Mouse (Mus musculus): ENCODE results near the gene Moap1. TPM values are rescaled to one million over a fixed set of nuclear protein-coding genes. Genes with fewer than 3 reads are reported as not detected.

The Moap1 gene
- polyA plus RNA-seq, 1 experiment from 2014 or later: 68.4 TPM

DNA sequence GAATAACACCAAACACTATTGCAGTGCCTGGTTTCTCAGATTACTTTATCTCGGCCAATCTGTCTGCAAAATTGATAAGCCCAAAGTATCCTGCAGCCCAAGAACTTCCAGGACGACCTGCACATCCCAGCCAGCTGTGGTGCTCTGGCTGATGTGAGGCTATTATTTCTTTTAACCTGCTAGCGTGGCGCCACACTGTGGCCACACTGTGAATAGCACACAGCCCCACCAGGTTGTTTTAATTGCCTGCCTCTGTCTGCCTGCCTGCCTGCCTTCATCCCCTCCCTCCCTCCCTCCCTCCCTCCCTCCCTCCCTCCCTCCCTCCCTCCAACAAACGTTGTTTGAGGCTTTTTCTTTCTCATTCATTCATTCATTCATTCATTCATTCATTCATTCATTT lies 10.1 kb downstream of the Moap1 start:
- Histone ChIP-seq H3K4me2 (no peak overlapping the region), H3K27ac (replicated peaks) (no peak overlapping the region), H3K9me3 (no peaks in the 10 kb centered on the region), H3K36me3 (no peaks in the 10 kb centered on the region), H3K4me3 (no peak overlapping the region), H3K27me3 (no peaks in the 10 kb centered on the region), H3K9ac (no peak overlapping the region), H3K4me1 (replicated peaks) (peaks cover 20% of the 10 kb centered on the region)
- no peak for ATAC-seq (ENCODE audit: low FRiP score, low read depth)
- 18% methylated on average over 4 of the region's 5 CpGs for WGBS

DNA sequence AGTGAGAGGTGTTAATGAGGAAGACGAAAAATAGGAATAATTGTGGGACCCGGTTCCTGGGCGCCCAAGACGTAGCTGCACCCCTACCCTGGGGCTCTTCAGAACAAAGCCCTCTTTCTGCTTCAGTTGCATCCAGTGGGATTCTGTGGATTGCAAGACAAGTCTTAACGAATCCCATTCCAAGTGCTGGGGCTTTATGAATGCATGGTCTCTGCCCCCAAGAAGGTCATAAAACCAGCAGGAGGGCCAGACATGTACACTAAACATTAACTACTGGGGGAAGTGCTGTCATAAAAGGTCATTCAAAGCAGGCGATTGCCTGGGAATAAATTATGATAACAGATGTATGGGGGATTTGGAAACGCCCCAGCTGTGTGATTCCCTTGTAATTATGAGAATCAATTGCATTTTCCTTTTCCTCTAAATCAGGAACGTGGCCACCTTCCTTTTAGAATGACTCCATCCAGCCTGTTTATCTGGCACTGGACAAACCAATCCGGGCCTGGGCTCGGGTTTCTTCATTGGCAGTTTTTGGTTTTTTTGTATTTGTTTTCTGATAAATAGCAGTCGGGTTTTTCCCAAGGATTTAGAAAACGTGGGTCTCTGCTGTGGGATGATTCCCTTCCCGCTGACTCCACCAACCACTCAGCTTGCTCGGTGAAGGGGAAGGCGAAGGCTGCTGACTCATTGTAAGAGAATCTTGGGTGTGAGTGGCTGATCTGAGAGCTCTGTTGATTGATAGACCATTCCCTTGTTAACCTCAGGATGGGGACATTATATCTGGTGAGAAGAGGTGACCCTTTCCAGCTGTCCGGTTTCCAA lies 12.5 kb downstream of the Moap1 start:
- WGBS: 21% methylated on average over 16 of the region's 16 CpGs
- Histone ChIP-seq H3K36me3 (no peaks in the 10 kb centered on the region), H3K4me2 (peak overlapping the region; percentile 48), H3K27ac (replicated peaks) (peak overlapping the region; percentile 83), H3K4me1 (replicated peaks) (peaks cover 20% of the 10 kb centered on the region), H3K27me3 (no peaks in the 10 kb centered on the region), H3K4me3 (peak overlapping the region; percentile 15; the same call in 1 of the 2 replicates), H3K9ac (peak overlapping the region; percentile 9; the same call in 1 of the 2 replicates), H3K9me3 (no peaks in the 10 kb centered on the region)
- ATAC-seq (ENCODE audit: low FRiP score, low read depth): 0 out of 2 replicates have a peak, but pooled peaks have one; percentile 44

DNA sequence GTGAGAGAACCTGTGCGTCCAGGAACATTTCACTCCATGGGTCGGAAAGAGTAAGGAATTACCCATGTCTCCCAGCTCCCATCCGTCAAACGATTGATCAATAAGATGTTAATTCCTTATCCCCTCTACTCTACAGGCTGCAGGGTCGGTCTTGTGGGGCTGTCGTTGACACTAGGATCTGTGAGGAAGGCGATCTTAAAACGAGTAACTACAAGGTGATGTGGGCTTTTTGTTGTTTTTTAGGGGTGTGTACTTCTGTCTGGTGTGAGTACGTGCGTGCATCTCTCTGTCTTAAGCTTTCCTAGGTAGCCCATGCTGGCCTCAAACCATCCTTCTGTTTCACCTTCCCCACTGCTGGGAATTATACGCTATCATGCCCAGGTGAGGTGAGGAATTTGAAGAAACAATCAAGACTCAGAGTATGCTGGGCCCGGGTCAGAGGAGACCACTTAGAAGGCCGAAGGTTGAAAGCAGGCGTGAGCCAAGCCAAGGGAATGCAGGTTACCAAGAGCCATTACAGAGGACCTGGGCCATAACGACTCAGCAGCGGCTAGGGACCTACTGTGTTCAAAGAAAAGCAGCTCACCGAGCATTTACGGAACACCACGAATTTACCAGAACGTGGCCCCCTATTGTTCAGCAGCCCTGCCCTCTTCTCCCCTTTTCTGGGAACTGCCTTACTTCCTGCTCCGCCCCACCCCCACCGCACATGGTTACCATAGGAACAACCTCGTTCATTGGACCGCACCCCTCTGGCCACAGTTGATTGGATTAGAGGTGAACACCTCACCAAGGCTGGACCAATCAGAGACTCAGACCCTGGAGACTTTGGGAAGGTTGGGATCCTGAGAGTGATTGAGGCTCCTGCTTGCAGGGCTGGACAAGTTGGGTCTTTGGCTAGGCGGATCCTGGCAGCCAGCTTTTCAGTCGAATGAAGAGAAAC lies 13.3 kb downstream of the Moap1 start:
- Histone ChIP-seq H3K9ac (peak overlapping the region; percentile 9), H3K4me1 (replicated peaks) (peaks cover 20% of the 10 kb centered on the region), H3K36me3 (no peaks in the 10 kb centered on the region), H3K9me3 (no peaks in the 10 kb centered on the region), H3K4me3 (peak overlapping the region; percentile 15), H3K27ac (replicated peaks) (peak overlapping the region; percentile 83), H3K4me2 (peak overlapping the region; percentile 48), H3K27me3 (no peaks in the 10 kb centered on the region)
- peak; percentile 97 for ATAC-seq (ENCODE audit: low FRiP score, low read depth)
- 29% methylated on average over 26 of the region's 26 CpGs for WGBS

DNA sequence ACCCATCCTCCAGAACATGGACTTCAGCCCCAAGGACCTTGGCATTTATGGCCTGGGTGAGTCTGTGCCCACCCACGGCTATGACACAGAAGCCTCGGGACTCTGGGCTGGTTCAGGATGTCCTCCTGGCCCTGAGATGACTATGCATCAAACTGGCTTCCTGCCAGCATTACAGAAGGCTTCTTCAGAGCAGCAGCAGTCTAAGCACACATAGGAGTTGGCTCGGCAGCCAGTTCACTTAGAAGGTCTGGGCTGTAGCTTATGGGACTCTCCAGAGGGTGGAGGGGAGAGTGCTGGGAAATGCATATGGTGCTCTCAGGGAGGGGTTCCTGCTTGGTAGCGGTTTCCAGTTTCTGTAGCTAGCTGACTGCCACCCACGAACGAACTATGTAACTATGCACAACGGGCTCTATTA lies 17.7 kb downstream of the Moap1 start:
- H3K4me2 ChIP-seq: no peak overlapping the region
- ATAC-seq (ENCODE audit: low FRiP score, low read depth): no peak
- H3K27me3 ChIP-seq: no peaks in the 10 kb centered on the region
- WGBS: 81% methylated on average over 7 of the region's 7 CpGs
- no peak overlapping the region for H3K27ac ChIP-seq (replicated peaks)
- H3K4me1 ChIP-seq (replicated peaks): peaks cover 11% of the 10 kb centered on the region
- no peak overlapping the region for H3K9ac ChIP-seq
- H3K36me3 ChIP-seq: no peaks in the 10 kb centered on the region
- no peaks in the 10 kb centered on the region for H3K9me3 ChIP-seq
- no peak overlapping the region for H3K4me3 ChIP-seq

DNA sequence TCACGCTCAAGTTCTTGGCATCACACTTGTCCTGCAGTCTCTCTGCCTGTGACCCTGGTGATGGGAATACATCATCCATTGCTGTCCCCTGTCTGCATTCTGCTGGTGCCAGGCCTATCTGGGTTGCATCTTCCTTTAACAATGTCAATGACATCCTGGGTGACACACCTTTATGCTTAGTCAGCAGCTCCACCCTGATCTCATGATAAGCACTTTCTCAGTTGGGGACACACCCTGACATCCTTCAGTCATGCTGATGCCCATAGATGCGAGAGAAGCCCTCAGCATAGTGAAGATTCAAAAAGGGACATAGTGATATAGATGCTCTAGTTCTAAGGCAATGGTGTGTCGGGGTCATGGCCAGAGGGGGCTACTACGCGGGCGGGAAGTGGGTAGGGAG lies 18.3 kb downstream of the Moap1 start:
- whole genome bisulfite sequencing: 96% methylated on average over 6 of the region's 6 CpGs
- ATAC-seq (ENCODE audit: low FRiP score, low read depth): no peak
- Histone ChIP-seq H3K4me3 (no peak overlapping the region), H3K9ac (no peak overlapping the region), H3K27ac (replicated peaks) (no peak overlapping the region), H3K4me2 (no peak overlapping the region), H3K9me3 (no peaks in the 10 kb centered on the region), H3K27me3 (no peaks in the 10 kb centered on the region), H3K4me1 (replicated peaks) (peaks cover 5% of the 10 kb centered on the region), H3K36me3 (no peaks in the 10 kb centered on the region)

DNA sequence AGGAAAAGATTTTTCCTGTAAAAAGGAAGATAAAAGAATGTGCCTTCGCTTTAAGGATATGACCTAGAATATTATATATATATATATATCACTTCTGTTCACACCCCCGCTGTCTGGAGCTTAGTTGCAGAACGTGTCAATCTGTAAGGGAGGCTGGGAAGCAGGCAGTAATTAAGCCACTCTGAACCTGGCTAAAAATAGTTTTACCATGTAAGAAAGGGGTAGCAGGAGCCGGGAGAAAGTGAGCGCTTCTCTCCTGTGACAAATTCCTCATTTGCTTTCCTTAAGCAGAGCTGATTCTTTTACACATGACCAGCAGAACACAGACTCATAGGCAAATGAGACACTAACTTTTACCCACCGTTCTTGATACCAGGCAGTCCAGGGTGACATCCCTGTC lies 19.6 kb downstream of the Moap1 start:
- Histone ChIP-seq H3K4me2 (no peak overlapping the region), H3K4me3 (no peak overlapping the region), H3K27ac (replicated peaks) (no peak overlapping the region), H3K9me3 (no peaks in the 10 kb centered on the region), H3K27me3 (no peaks in the 10 kb centered on the region), H3K9ac (no peak overlapping the region), H3K4me1 (replicated peaks) (no peaks in the 10 kb centered on the region; the same call in 1 of the 2 replicates), H3K36me3 (no peaks in the 10 kb centered on the region)
- ATAC-seq (ENCODE audit: low FRiP score, low read depth): no peak
- WGBS: 77% methylated on average over 6 of the region's 6 CpGs

DNA sequence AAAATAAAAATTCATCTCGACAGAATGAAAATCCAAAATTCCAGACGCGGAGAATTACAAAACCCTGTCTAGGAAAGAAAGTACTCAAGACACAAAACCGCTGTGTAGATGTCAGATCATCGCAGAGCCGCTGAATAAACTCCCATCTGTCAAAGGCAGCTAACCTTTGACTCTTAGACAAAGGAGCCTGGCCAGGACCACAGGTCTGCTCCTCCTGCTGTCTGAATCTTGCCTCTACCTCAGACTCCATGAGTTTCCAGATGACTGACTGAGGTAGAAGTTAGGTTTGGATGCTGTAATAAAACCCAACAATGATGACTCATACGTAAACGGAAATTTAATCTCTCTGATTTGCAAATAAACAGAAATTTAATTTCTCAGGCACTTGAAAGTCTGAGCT lies 20.5 kb downstream of the Moap1 start:
- H3K4me2 ChIP-seq: no peak overlapping the region
- H3K9ac ChIP-seq: no peak overlapping the region
- H3K27me3 ChIP-seq: no peaks in the 10 kb centered on the region
- no peak overlapping the region for H3K27ac ChIP-seq (replicated peaks)
- WGBS: 53% methylated on average over 8 of the region's 8 CpGs
- no peak overlapping the region for H3K4me3 ChIP-seq
- ATAC-seq (ENCODE audit: low FRiP score, low read depth): no peak
- H3K4me1 ChIP-seq (replicated peaks): no peaks in the 10 kb centered on the region; the same call in 1 of the 2 replicates
- H3K36me3 ChIP-seq: no peaks in the 10 kb centered on the region
- no peaks in the 10 kb centered on the region for H3K9me3 ChIP-seq

DNA sequence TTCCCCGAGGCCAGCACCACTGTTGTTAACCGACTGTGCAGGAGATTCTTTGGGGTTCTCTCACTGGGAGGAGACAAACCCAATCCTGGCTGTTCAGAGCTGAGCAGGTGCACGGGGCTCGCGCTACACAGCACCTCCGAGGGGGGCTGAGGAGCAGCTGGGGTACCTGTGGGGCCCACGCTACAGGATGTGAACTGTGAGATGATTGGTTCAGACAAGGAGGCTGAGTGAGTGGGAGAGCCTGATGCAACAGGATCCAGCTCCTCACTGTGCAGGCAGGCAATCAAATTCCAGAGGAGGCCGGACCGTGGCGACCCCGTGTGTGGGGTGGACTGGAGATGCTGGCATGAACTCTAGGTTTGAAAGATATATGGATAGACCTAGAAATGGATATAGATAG lies 21.0 kb downstream of the Moap1 start:
- H3K4me2 ChIP-seq: no peak overlapping the region
- H3K9ac ChIP-seq: no peak overlapping the region
- H3K27ac ChIP-seq (replicated peaks): no peak overlapping the region
- 0 out of 2 replicates have a peak, but pooled peaks have one; percentile 16 for ATAC-seq (ENCODE audit: low FRiP score, low read depth)
- no peaks in the 10 kb centered on the region for H3K9me3 ChIP-seq
- no peaks in the 10 kb centered on the region; the same call in 1 of the 2 replicates for H3K4me1 ChIP-seq (replicated peaks)
- no peaks in the 10 kb centered on the region for H3K36me3 ChIP-seq
- H3K27me3 ChIP-seq: no peaks in the 10 kb centered on the region
- no peak overlapping the region for H3K4me3 ChIP-seq
- WGBS: 43% methylated on average over 11 of the region's 11 CpGs

DNA sequence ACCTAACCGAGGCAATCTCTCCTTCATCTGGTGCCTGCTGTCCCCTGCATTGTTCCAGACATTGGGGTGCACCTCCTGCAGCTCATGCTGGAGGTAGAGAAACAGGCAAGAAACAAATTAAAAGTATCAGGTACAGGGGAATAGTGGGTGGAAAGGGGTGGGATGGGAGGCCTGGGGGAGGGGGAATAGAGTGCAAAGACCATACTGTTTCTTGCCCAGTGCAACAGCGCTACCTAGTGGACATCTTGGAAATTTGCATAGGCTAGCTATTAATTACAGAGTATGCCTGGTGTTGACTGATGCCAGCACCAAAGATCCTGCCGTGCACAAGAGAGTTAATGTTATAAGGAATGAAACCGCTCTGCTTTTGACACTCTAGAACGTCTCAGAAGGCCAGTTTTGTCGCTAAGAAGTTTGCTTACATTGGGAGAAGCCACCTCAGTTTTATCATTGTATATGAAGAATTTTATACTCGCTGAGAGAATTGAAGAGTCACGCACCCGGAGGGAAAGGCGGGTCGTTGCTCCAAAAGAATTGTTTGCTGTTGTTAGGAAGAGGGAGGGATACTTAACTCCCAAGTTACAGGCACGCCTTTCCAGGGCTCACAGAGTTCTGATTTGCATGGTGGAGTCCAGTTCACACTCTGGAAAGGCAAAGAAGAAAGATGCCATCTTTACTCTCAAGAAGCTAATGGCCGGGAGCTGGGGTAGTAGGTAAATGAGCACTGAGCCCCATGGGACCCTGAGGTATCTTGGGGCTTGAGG lies 23.7 kb downstream of the Moap1 start:
- H3K4me2 ChIP-seq: peak overlapping the region; percentile 7
- no peaks in the 10 kb centered on the region for H3K27me3 ChIP-seq
- H3K4me1 ChIP-seq (replicated peaks): no peaks in the 10 kb centered on the region; the same call in 1 of the 2 replicates
- no peaks in the 10 kb centered on the region for H3K9me3 ChIP-seq
- 27% methylated on average over 13 of the region's 13 CpGs for WGBS
- H3K27ac ChIP-seq (replicated peaks): no peak overlapping the region
- H3K36me3 ChIP-seq: no peaks in the 10 kb centered on the region
- ATAC-seq (ENCODE audit: low FRiP score, low read depth): peak; percentile 59; the same call in 1 of the 2 replicates
- H3K4me3 ChIP-seq: no peak overlapping the region
- H3K9ac ChIP-seq: no peak overlapping the region

DNA sequence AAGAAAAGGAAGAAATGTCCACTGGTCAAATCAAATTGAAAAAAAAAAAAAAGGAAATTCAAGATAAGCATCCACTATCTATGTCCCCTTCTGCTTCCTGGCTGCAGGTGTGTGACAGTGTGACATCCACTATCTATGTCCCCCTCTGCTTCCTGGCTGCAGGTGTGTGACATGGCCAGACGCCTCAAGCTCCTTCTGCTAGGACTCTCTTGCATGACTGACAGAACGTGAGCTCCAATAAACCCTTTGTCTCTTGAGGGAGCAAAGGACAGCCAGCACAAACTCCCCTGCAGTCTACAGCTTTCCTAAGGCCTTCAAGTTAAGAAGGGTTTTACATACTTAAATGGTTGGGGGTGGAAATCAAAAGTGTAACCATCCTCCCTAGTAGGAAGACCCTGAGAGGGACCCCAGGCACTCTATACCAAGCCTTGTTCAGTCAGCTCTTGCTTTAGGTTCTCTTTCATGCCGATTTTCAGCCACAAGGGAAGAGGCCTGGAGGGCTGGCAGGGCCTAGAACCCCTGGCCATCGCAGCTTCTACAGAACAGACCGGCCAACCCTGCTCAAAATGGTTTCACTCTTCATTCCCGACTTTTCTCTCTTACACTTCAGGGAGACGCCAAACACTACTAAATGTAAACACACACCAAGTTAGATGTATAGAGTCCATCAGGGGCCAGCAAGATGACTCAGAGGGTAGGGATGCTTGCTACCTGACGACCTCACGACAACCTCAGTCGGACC lies 28.6 kb downstream of the Moap1 start:
- Histone ChIP-seq H3K4me2 (no peak overlapping the region), H3K36me3 (no peaks in the 10 kb centered on the region), H3K27ac (replicated peaks) (no peak overlapping the region), H3K4me3 (no peak overlapping the region), H3K9ac (no peak overlapping the region), H3K27me3 (no peaks in the 10 kb centered on the region), H3K9me3 (no peaks in the 10 kb centered on the region), H3K4me1 (replicated peaks) (no peaks in the 10 kb centered on the region; the same call in 1 of the 2 replicates)
- ATAC-seq (ENCODE audit: low FRiP score, low read depth): no peak
- WGBS: 82% methylated on average over 10 of the region's 10 CpGs

DNA sequence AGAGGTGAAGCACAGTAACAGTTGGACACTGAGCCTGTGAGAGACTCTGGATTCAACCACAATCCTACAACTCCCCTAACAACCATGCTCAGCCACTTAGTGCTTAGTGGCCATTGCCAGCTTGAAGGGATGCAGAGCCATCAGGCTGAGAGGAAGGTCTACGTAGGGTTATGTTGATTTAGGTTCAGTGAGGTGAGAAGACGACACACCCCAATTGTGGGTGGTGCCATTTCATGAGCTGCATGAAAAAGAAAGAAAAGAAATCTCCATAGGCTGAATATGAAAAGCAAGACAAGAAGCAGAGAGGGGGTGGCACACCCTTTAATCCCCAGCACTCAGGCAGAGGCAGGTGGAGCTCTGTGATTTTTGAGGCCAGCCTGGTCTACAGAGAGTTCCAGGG lies 29.3 kb downstream of the Moap1 start:
- no peaks in the 10 kb centered on the region for H3K9me3 ChIP-seq
- no peak overlapping the region for H3K4me3 ChIP-seq

More for the DNA sequence above, 29.3 kb downstream of the Moap1 start:
- H3K27me3 ChIP-seq: no peaks in the 10 kb centered on the region
- no peak overlapping the region for H3K4me2 ChIP-seq
- 58% methylated on average over 2 of the region's 2 CpGs for WGBS
- no peak for ATAC-seq (ENCODE audit: low FRiP score, low read depth)
- H3K36me3 ChIP-seq: no peaks in the 10 kb centered on the region
- no peak overlapping the region for H3K27ac ChIP-seq (replicated peaks)
- H3K4me1 ChIP-seq (replicated peaks): no peaks in the 10 kb centered on the region
- H3K9ac ChIP-seq: no peak overlapping the region

Measured in hindbrain, embryonic 15.5 days (tissue).